Mouse (Mus musculus) liver, embryonic 16.5 days (tissue): ENCODE data around the gene Tor1aip1. TPM values are rescaled to one million over a fixed set of nuclear protein-coding genes. Genes with fewer than 3 reads are reported as not detected.

ENCODE experiments used
- ATAC-seq: fragments of 200-750 bp; cut with Nextera tagmentation; 2 replicates; pipeline ENCODE4 v1.8.0; 2017; ENCODE audit warnings: low read depth, mild to moderate bottlenecking, moderate number of reproducible peaks, moderate library complexity
- H3K27ac ChIP-seq: fragments of 300-500 bp; sonication (generic); 2 replicates; pipeline ENCODE4 v1.5.1; 2014; ENCODE audit warnings: mild to moderate bottlenecking, low read length
- H3K27me3 ChIP-seq: fragments of 300-500 bp; sonication (generic); 2 replicates; pipeline ENCODE4 v1.6.1; 2014; ENCODE audit warnings: low read depth, low read length, mixed read lengths; ENCODE audit not compliant: control insufficient read depth, insufficient read depth
- H3K36me3 ChIP-seq: fragments of 300-500 bp; sonication (generic); 2 replicates; pipeline ENCODE4 v1.6.1; 2014; ENCODE audit warnings: mild to moderate bottlenecking; ENCODE audit not compliant: control insufficient read depth, insufficient read depth
- H3K4me1 ChIP-seq: fragments of 300-500 bp; sonication (generic); 2 replicates; pipeline ENCODE4 v1.6.1; 2014; ENCODE audit warnings: low read depth, low read length, mixed read lengths; ENCODE audit not compliant: control insufficient read depth
- H3K4me2 ChIP-seq: fragments of 300-500 bp; sonication (generic); 2 replicates; pipeline ENCODE4 v1.6.1; 2014; ENCODE audit warnings: low read depth, low read length, mixed read lengths
- H3K4me3 ChIP-seq: fragments of 300-500 bp; sonication (generic); 2 replicates; pipeline ENCODE4 v1.5.1; 2014; ENCODE audit warnings: low read depth, mild to moderate bottlenecking, low read length
- H3K9ac ChIP-seq: fragments of 300-500 bp; sonication (generic); 2 replicates; pipeline ENCODE4 v1.6.1; 2014; ENCODE audit warnings: low read depth, low read length
- H3K9me3 ChIP-seq: fragments of 300-500 bp; sonication (generic); replicated peaks from 2 replicates; pipeline ENCODE4 v1.6.1; 2016; ENCODE audit warnings: low read length; ENCODE audit not compliant: control insufficient read depth
- WGBS: fragments of 180-500 bp; shearing (Covaris S2); extraction: QIAGEN DNeasy Blood & Tissue Kit; methylation state at CpG from one replicate; pipeline ENCODE4 v1.1.7; 2014; ENCODE audit not compliant: insufficient replicate concordance; 5-methylcytosine and 5-hydroxymethylcytosine counted together
- polyA plus RNA-seq: library from polyadenylated mRNA; unstranded; fragments of >200 nt; fragmentation: Nextera tagmentation; extraction: Ambion mirVana; gene quantifications from 2 replicates; pipeline ENCODE4 v1.2.1, GENCODE M21; 2015

The Tor1aip1 gene
- polyA plus RNA-seq, 1 experiment from 2014 or later = 18.6 TPM

GRCm38 (mm10) chr1:155989387-155989786 is 46.9 kb downstream of the Tor1aip1 start:
- Histone ChIP-seq H3K9me3 (no peaks in the 10 kb centered on the region), H3K9ac (no peak overlapping the region), H3K4me1 (no peaks in the 10 kb centered on the region), H3K36me3 (no peaks in the 10 kb centered on the region), H3K4me2 (no peak overlapping the region), H3K4me3 (no peak overlapping the region), H3K27ac (no peak overlapping the region), H3K27me3 (no peaks in the 10 kb centered on the region)
- 39% methylated on average over 2 of the region's 2 CpGs for WGBS
- no peak for ATAC-seq

GRCm38 (mm10) chr1:155987625-155988024 is 48.7 kb downstream of the Tor1aip1 start:
- no peaks in the 10 kb centered on the region; the same call in 1 of the 2 replicates for H3K4me1 ChIP-seq
- no peak overlapping the region for H3K4me3 ChIP-seq
- no peaks in the 10 kb centered on the region for H3K36me3 ChIP-seq
- WGBS = 64% methylated on average over 2 of the region's 2 CpGs
- H3K4me2 ChIP-seq = no peak overlapping the region
- H3K9me3 ChIP-seq = no peaks in the 10 kb centered on the region
- H3K27me3 ChIP-seq = no peaks in the 10 kb centered on the region
- no peak for ATAC-seq
- H3K27ac ChIP-seq = no peak overlapping the region
- no peak overlapping the region for H3K9ac ChIP-seq

GRCm38 (mm10) chr1:155974931-155975330 is 61.3 kb downstream of the Tor1aip1 start:
- ATAC-seq = no peak
- Histone ChIP-seq H3K9ac (no peak overlapping the region), H3K36me3 (no peaks in the 10 kb centered on the region), H3K4me3 (no peak overlapping the region; the same call in 1 of the 2 replicates), H3K27me3 (no peaks in the 10 kb centered on the region), H3K27ac (no peak overlapping the region), H3K4me2 (peak overlapping the region; percentile 90), H3K4me1 (peaks cover 20% of the 10 kb centered on the region), H3K9me3 (no peaks in the 10 kb centered on the region)
- 13% methylated on average over 2 of the region's 2 CpGs for WGBS

GRCm38 (mm10) chr1:155973719-155974379 is 62.4 kb downstream of the Tor1aip1 start:
- H3K4me1 ChIP-seq = peaks cover 20% of the 10 kb centered on the region
- 3% methylated on average over 19 of the region's 19 CpGs for WGBS
- no peaks in the 10 kb centered on the region for H3K27me3 ChIP-seq
- H3K36me3 ChIP-seq = no peaks in the 10 kb centered on the region
- peak overlapping the region; percentile 97 for H3K27ac ChIP-seq
- peak overlapping the region; percentile 90 for H3K4me2 ChIP-seq
- ATAC-seq = no peak
- H3K9me3 ChIP-seq = no peaks in the 10 kb centered on the region
- H3K4me3 ChIP-seq = peak overlapping the region; percentile 94
- peak overlapping the region; percentile 80 for H3K9ac ChIP-seq

GRCm38 (mm10) chr1:155973068-155973718 is 63.1 kb downstream of the Tor1aip1 start, which contains the start of gene Cep350:
Gene Cep350, minus strand, starts transcription at chr1:155973255.
- peak within 1 kb of the TSS; percentile 90 for H3K4me2 ChIP-seq
- no peaks in the 10 kb centered on the region for H3K9me3 ChIP-seq
- H3K36me3 ChIP-seq = no peaks in the 10 kb centered on the region
- H3K9ac ChIP-seq = peak within 1 kb of the TSS; percentile 99
- peak; percentile 96 for ATAC-seq
- no peaks in the 10 kb centered on the region for H3K27me3 ChIP-seq
- H3K4me1 ChIP-seq = peaks cover 20% of the 10 kb centered on the region
- WGBS = under 1% methylated on average over 54 of the region's 57 CpGs
- peak within 1 kb of the TSS; percentile 97 for H3K27ac ChIP-seq
- peak within 1 kb of the TSS; percentile 94 for H3K4me3 ChIP-seq

- ATAC-seq = peak; percentile 61
- H3K27ac ChIP-seq = peak overlapping the region; percentile 97
- peaks cover 20% of the 10 kb centered on the region for H3K4me1 ChIP-seq
- no peaks in the 10 kb centered on the region for H3K9me3 ChIP-seq
- peak overlapping the region; percentile 69 for H3K4me2 ChIP-seq
- H3K9ac ChIP-seq = peak overlapping the region; percentile 99
- H3K27me3 ChIP-seq = no peaks in the 10 kb centered on the region
- H3K4me3 ChIP-seq = peak overlapping the region; percentile 94
- H3K36me3 ChIP-seq = no peaks in the 10 kb centered on the region
- 2% methylated on average over 39 of the region's 51 CpGs for WGBS
These were observed 63.9 kb downstream of the Tor1aip1 start for GRCm38 (mm10) chr1:155972146-155973067.

Other genes with a start within 250 kb of the Tor1aip1 start
- 42.8 and 51.2 TPM in 2 replicates for gene Qsox1, start 223.6 kb downstream of the Tor1aip1 start, polyA plus RNA-seq
- 4.1 and 4.4 TPM in 2 replicates for gene Cep350, start 63.2 kb downstream of the Tor1aip1 start, polyA plus RNA-seq
- gene Tor1aip2, start 1.1 kb downstream of the Tor1aip1 start, polyA plus RNA-seq = 51.8 and 53.9 TPM in 2 replicates
- 0.02 TPM in 2 replicates for gene Fam163a, start 168.5 kb upstream of the Tor1aip1 start, polyA plus RNA-seq